Mouse (Mus musculus): ENCODE measurements around the gene Serinc3.

DNA sequence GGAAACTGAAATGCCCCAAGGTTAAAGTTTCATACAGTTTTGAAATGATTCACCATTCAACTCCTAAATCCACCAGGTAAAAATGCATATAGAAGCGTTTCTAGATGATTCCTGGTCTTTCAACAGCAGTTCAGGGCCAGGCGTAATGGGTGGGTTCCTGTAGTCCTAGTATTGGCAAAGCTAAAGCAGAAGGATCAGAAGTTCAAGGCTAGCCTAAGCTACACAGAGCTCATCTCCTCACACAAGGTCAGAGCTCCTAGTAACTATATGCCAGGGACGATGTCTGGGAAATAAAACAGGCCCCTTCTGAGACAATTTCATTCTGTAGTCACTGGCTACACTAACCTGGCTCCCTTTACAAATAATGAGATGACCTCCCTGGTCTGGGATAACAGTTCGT is 13.7 kb downstream of the Serinc3 start:
- TF ChIP-seq EP300 (IDR thresholded peaks at IDR 0.05; ENCODE audit: low read depth): no peak
- no peak for TF ChIP-seq CTCF (IDR thresholded peaks at IDR 0.05; ENCODE audit: low read depth)
